Mouse (Mus musculus) erythroblast, embryonic 14.5 days (primary cell): ENCODE measurements around the gene Rgl1.

Source experiments
- GATA1 ChIP-seq: IDR thresholded peaks from 2 replicates; pipeline ENCODE4 v1.6.1; 2012; ENCODE audit warnings: low read length, inconsistent platforms, mixed read lengths
- TAL1 ChIP-seq: IDR thresholded peaks from 3 replicates; pipeline ENCODE4 v1.6.1; 2012; ENCODE audit warnings: low read length, inconsistent platforms, mixed read lengths

- TF ChIP-seq TAL1 (no peak), GATA1 (no peak)
Observed at GRCm38 (mm10) chr1:152798125-152798524, 32.0 kb upstream of the Rgl1 start.
